Mouse (Mus musculus) adrenal gland, adult 18-20 months (tissue): Measurements from ENCODE around the gene Pecam1. TPM values are rescaled to one million over a fixed set of nuclear protein-coding genes. Genes with fewer than 3 reads are reported as not detected.
"Not testable (repeated sequence)": the region's sequence is repeated elsewhere in the genome, so short reads cannot be mapped to it uniquely, and the experiment has no call there.

Experiments used
- DNase-seq, 2 experiments: peaks; one replicate each; pipeline ENCODE4 v3.0.0; 2021 to 2022; ENCODE audit warnings: low spot score in 2 of 2
- total RNA-seq, 2 experiments: library from RNA; stranded (reverse); gene quantifications; 1 replicate in 1 of 2; 2 replicates in 1 of 2; pipeline ENCODE4 v1.2.3; 2021

Gene Pecam1
- total RNA-seq, 2 experiments from 2014 or later, result 57.1 to 63.6 TPM

GRCm38 (mm10) chr11:106638551-106639355, 111.7 kb downstream of the Pecam1 start:
- no peak for DNase-seq

GRCm38 (mm10) chr11:106637754-106638153, 112.7 kb downstream of the Pecam1 start:
- no peak for DNase-seq

- no peak for DNase-seq
These were observed 114.5 kb downstream of the Pecam1 start for GRCm38 (mm10) chr11:106635946-106636345.

- DNase-seq, result not testable (repeated sequence)
These were observed 116.3 kb downstream of the Pecam1 start for GRCm38 (mm10) chr11:106634175-106634574.

- DNase-seq, result no peak
These were observed 117.0 kb downstream of the Pecam1 start for GRCm38 (mm10) chr11:106633456-106633855.

GRCm38 (mm10) chr11:106627692-106628091, 122.7 kb downstream of the Pecam1 start:
- DNase-seq, result peak; percentile 63 to 73

- no peak for DNase-seq
These were observed 124.9 kb downstream of the Pecam1 start for GRCm38 (mm10) chr11:106625577-106625976.

GRCm38 (mm10) chr11:106623629-106624028, 126.8 kb downstream of the Pecam1 start:
- no peak for DNase-seq

GRCm38 (mm10) chr11:106622056-106622455, 128.4 kb downstream of the Pecam1 start:
- DNase-seq, result no peak

GRCm38 (mm10) chr11:106618768-106619167, 131.7 kb downstream of the Pecam1 start:
- DNase-seq, result not testable (repeated sequence)

GRCm38 (mm10) chr11:106617821-106618580, 132.4 kb downstream of the Pecam1 start:
- DNase-seq, result no peak

GRCm38 (mm10) chr11:106615561-106615960, 134.9 kb downstream of the Pecam1 start:
- DNase-seq, result no peak

- DNase-seq, result no peak
These were observed 136.1 kb downstream of the Pecam1 start for GRCm38 (mm10) chr11:106614339-106614645.

GRCm38 (mm10) chr11:106613638-106614338, 136.6 kb downstream of the Pecam1 start:
- no peak for DNase-seq

- peak; percentile 94 to 95 for DNase-seq
These were observed 137.3 kb downstream of the Pecam1 start, which contains the start of gene Tex2 for GRCm38 (mm10) chr11:106612961-106613637. Gene Tex2 (minus strand): TSS chr11:106613423.

GRCm38 (mm10) chr11:106612209-106612960, 138.0 kb downstream of the Pecam1 start:
- DNase-seq, result peak; percentile 43 to 46

- DNase-seq, result no peak
These were observed 140.7 kb downstream of the Pecam1 start for GRCm38 (mm10) chr11:106609731-106610130.

- no peak for DNase-seq
These were observed 143.1 kb downstream of the Pecam1 start for GRCm38 (mm10) chr11:106607316-106607715.

- no peak for DNase-seq
These were observed 144.4 kb downstream of the Pecam1 start for GRCm38 (mm10) chr11:106606042-106606441.
